Mouse (Mus musculus): Measurements from ENCODE around the gene Lmo2. TPM values are rescaled to one million over a fixed set of nuclear protein-coding genes. Genes with fewer than 3 reads are reported as not detected.

Lmo2 gene
- polyA plus RNA-seq, 1 experiment = 29.2 TPM

GRCm38 (mm10) chr2:103919488-103919887 lies 38.3 kb upstream of the Lmo2 start:
- Histone ChIP-seq H3K27me3 (ENCODE audit: control insufficient read depth, insufficient read depth, low read length) (no peaks in the 10 kb centered on the region), H3K4me3 (replicated peaks; ENCODE audit: insufficient read depth, low read depth, low read length) (no peak overlapping the region), H3K4me1 (ENCODE audit: control insufficient read depth, insufficient read depth, low read length) (no peaks in the 10 kb centered on the region), H3K27ac (ENCODE audit: insufficient read depth, low read length) (no peak overlapping the region)
- no peak for DNase-seq
- TF ChIP-seq CTCF (IDR thresholded peaks at IDR 0.05; ENCODE audit: borderline replicate concordance, insufficient read depth, low read depth, low read length) = no peak
- no peak for TF ChIP-seq POLR2A (IDR thresholded peaks at IDR 0.05; ENCODE audit: borderline replicate concordance, insufficient read depth, low read length)
- 68% methylated on average over 6 of the region's 6 CpGs for WGBS

GRCm38 (mm10) chr2:103926586-103927113 lies 31.1 kb upstream of the Lmo2 start:
- Histone ChIP-seq H3K27ac (ENCODE audit: insufficient read depth, low read length) (no peak overlapping the region), H3K27me3 (ENCODE audit: control insufficient read depth, insufficient read depth, low read length) (no peaks in the 10 kb centered on the region), H3K4me3 (replicated peaks; ENCODE audit: insufficient read depth, low read depth, low read length) (no peak overlapping the region), H3K4me1 (ENCODE audit: control insufficient read depth, insufficient read depth, low read length) (no peaks in the 10 kb centered on the region)
- no peak for DNase-seq
- 86% methylated on average over 4 of the region's 4 CpGs for WGBS
- no peak for TF ChIP-seq POLR2A (IDR thresholded peaks at IDR 0.05; ENCODE audit: borderline replicate concordance, insufficient read depth, low read length)
- no peak for TF ChIP-seq CTCF (IDR thresholded peaks at IDR 0.05; ENCODE audit: borderline replicate concordance, insufficient read depth, low read depth, low read length)

- TF ChIP-seq POLR2A (IDR thresholded peaks at IDR 0.05; ENCODE audit: borderline replicate concordance, insufficient read depth, low read length) (no peak), CTCF (IDR thresholded peaks at IDR 0.05; ENCODE audit: borderline replicate concordance, insufficient read depth, low read depth, low read length) (no peak)
- no peak for DNase-seq
- H3K27ac ChIP-seq (ENCODE audit: insufficient read depth, low read length) = no peak overlapping the region
- no peak overlapping the region for H3K4me3 ChIP-seq (replicated peaks; ENCODE audit: insufficient read depth, low read depth, low read length)
- 23% methylated on average over 1 of the region's 1 CpGs for WGBS
- H3K4me1 ChIP-seq (ENCODE audit: control insufficient read depth, insufficient read depth, low read length) = no peaks in the 10 kb centered on the region
- no peaks in the 10 kb centered on the region for H3K27me3 ChIP-seq (ENCODE audit: control insufficient read depth, insufficient read depth, low read length)
Observed at GRCm38 (mm10) chr2:103927610-103928145, 30.1 kb upstream of the Lmo2 start.

GRCm38 (mm10) chr2:103930306-103931019 lies 27.3 kb upstream of the Lmo2 start:
- WGBS = 24% methylated on average over 13 of the region's 13 CpGs

GRCm38 (mm10) chr2:103931511-103931911 lies 26.3 kb upstream of the Lmo2 start:
- TF ChIP-seq CTCF (IDR thresholded peaks at IDR 0.05; ENCODE audit: borderline replicate concordance, insufficient read depth, low read depth, low read length) (no peak), POLR2A (IDR thresholded peaks at IDR 0.05; ENCODE audit: borderline replicate concordance, insufficient read depth, low read length) (no peak)
- WGBS = 32% methylated on average over 7 of the region's 7 CpGs
- H3K4me3 ChIP-seq (replicated peaks; ENCODE audit: insufficient read depth, low read depth, low read length) = no peak overlapping the region
- no peak overlapping the region for H3K27ac ChIP-seq (ENCODE audit: insufficient read depth, low read length)
- no peaks in the 10 kb centered on the region for H3K27me3 ChIP-seq (ENCODE audit: control insufficient read depth, insufficient read depth, low read length)
- DNase-seq = no peak
- H3K4me1 ChIP-seq (ENCODE audit: control insufficient read depth, insufficient read depth, low read length) = no peaks in the 10 kb centered on the region

More at GRCm38 (mm10) chr2:103930306-103931019, 27.3 kb upstream of the Lmo2 start:
- Histone ChIP-seq H3K4me1 (ENCODE audit: control insufficient read depth, insufficient read depth, low read length) (no peaks in the 10 kb centered on the region), H3K27me3 (ENCODE audit: control insufficient read depth, insufficient read depth, low read length) (no peaks in the 10 kb centered on the region), H3K4me3 (replicated peaks; ENCODE audit: insufficient read depth, low read depth, low read length) (no peak overlapping the region), H3K27ac (ENCODE audit: insufficient read depth, low read length) (no peak overlapping the region)
- no peak for DNase-seq
- TF ChIP-seq CTCF (IDR thresholded peaks at IDR 0.05; ENCODE audit: borderline replicate concordance, insufficient read depth, low read depth, low read length) = no peak
- no peak for TF ChIP-seq POLR2A (IDR thresholded peaks at IDR 0.05; ENCODE audit: borderline replicate concordance, insufficient read depth, low read length)

GRCm38 (mm10) chr2:103932025-103932424 lies 25.8 kb upstream of the Lmo2 start:
- WGBS = 45% methylated on average over 2 of the region's 2 CpGs
- no peaks in the 10 kb centered on the region for H3K27me3 ChIP-seq (ENCODE audit: control insufficient read depth, insufficient read depth, low read length)
- TF ChIP-seq POLR2A (IDR thresholded peaks at IDR 0.05; ENCODE audit: borderline replicate concordance, insufficient read depth, low read length) (no peak), CTCF (IDR thresholded peaks at IDR 0.05; ENCODE audit: borderline replicate concordance, insufficient read depth, low read depth, low read length) (no peak)
- no peak overlapping the region for H3K27ac ChIP-seq (ENCODE audit: insufficient read depth, low read length)
- DNase-seq = no peak
- H3K4me3 ChIP-seq (replicated peaks; ENCODE audit: insufficient read depth, low read depth, low read length) = no peak overlapping the region
- no peaks in the 10 kb centered on the region for H3K4me1 ChIP-seq (ENCODE audit: control insufficient read depth, insufficient read depth, low read length)

GRCm38 (mm10) chr2:103932480-103932879 lies 25.3 kb upstream of the Lmo2 start:
- no peaks in the 10 kb centered on the region for H3K4me1 ChIP-seq (ENCODE audit: control insufficient read depth, insufficient read depth, low read length)
- H3K27me3 ChIP-seq (ENCODE audit: control insufficient read depth, insufficient read depth, low read length) = no peaks in the 10 kb centered on the region
- no peak overlapping the region for H3K4me3 ChIP-seq (replicated peaks; ENCODE audit: insufficient read depth, low read depth, low read length)
- 79% methylated on average over 9 of the region's 9 CpGs for WGBS
- no peak for DNase-seq
- H3K27ac ChIP-seq (ENCODE audit: insufficient read depth, low read length) = no peak overlapping the region
- TF ChIP-seq POLR2A (IDR thresholded peaks at IDR 0.05; ENCODE audit: borderline replicate concordance, insufficient read depth, low read length) (no peak), CTCF (IDR thresholded peaks at IDR 0.05; ENCODE audit: borderline replicate concordance, insufficient read depth, low read depth, low read length) (no peak)

GRCm38 (mm10) chr2:103934270-103934669 lies 23.5 kb upstream of the Lmo2 start:
- no peaks in the 10 kb centered on the region for H3K27me3 ChIP-seq (ENCODE audit: control insufficient read depth, insufficient read depth, low read length)
- no peak for DNase-seq
- TF ChIP-seq CTCF (IDR thresholded peaks at IDR 0.05; ENCODE audit: borderline replicate concordance, insufficient read depth, low read depth, low read length) (no peak), POLR2A (IDR thresholded peaks at IDR 0.05; ENCODE audit: borderline replicate concordance, insufficient read depth, low read length) (no peak)
- 44% methylated on average over 7 of the region's 7 CpGs for WGBS
- no peak overlapping the region for H3K4me3 ChIP-seq (replicated peaks; ENCODE audit: insufficient read depth, low read depth, low read length)
- H3K27ac ChIP-seq (ENCODE audit: insufficient read depth, low read length) = no peak overlapping the region
- no peaks in the 10 kb centered on the region for H3K4me1 ChIP-seq (ENCODE audit: control insufficient read depth, insufficient read depth, low read length)
